Mouse (Mus musculus): ENCODE results near the gene Bloc1s3. TPM values are rescaled to one million over a fixed set of nuclear protein-coding genes. Genes with fewer than 3 reads are reported as not detected.
A peak's percentile ranks its signal among the peaks of the same experiment; 100 is the strongest.

Gene Bloc1s3
- polyA plus RNA-seq, 1 experiment from 2014 or later: 3.0 TPM

DNA sequence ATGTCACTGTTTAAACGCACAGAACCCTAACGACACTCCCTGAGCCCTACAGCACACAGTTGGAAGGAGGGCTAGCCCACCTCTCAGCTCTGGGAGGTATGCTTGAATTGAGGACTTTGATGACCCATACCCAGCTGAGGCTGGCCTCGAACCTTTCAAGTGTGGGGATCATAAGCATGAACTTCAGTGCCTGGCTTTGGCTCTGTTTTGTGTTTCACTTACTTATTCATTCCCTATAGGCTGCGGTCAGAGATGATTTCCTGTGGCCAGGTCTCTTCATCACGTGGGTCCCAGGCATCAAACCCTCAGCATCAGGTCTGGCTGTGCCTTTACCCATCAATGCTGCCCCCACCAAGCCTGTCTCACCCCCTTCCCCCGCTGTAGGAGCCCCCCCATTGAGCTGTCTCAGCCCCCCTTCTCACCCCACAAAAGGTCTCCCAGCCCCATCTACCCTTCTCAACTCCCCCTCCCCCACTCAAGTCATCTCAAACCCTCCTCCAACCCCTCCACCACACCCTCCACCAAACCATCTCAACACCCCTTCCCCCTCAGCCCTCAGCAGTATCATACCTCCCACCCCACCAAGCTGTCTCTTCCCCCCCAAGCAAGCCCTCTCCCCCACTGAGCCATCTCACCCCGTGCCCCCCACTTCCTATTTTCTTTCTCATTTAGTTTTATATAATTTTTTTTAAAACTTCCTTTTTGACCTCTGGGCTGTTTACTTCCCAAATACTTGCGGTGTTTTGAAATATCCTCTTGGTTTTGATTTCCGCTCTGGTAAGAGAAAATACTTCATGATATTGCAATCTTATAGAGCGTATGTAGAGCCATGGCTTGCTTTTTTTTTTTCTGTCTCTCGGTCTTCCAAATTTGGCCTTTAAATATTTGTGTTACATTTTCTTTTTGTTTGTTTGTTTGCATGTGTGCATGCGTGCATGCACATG, 7.5 kb downstream of the Bloc1s3 start:
- no peak overlapping the region for H3K4me3 ChIP-seq (replicated peaks; ENCODE audit: low read depth, low read length)
- no peak overlapping the region for H3K27ac ChIP-seq
- H3K9me3 ChIP-seq (replicated peaks; ENCODE audit: low read length): no peaks in the 10 kb centered on the region
- ATAC-seq (replicated peaks; ENCODE audit: low FRiP score, low read depth) (no peak), DNase-seq (ENCODE audit: low spot score) (no peak)
- H3K4me2 ChIP-seq (ENCODE audit: low read length): no peak overlapping the region
- H3K9ac ChIP-seq (ENCODE audit: low read depth, low read length): no peak overlapping the region
- no peaks in the 10 kb centered on the region; the same call in 1 of the 2 replicates for H3K4me1 ChIP-seq (replicated peaks; ENCODE audit: insufficient read depth, low read length)
- H3K36me3 ChIP-seq (ENCODE audit: insufficient read depth, low read length): no peaks in the 10 kb centered on the region
- WGBS: 62% methylated on average over 12 of the region's 12 CpGs
- no peak for TF ChIP-seq CTCF (IDR thresholded peaks at IDR 0.05; ENCODE audit: low read depth)
- H3K27me3 ChIP-seq (ENCODE audit: insufficient read depth, low read length): no peaks in the 10 kb centered on the region

DNA sequence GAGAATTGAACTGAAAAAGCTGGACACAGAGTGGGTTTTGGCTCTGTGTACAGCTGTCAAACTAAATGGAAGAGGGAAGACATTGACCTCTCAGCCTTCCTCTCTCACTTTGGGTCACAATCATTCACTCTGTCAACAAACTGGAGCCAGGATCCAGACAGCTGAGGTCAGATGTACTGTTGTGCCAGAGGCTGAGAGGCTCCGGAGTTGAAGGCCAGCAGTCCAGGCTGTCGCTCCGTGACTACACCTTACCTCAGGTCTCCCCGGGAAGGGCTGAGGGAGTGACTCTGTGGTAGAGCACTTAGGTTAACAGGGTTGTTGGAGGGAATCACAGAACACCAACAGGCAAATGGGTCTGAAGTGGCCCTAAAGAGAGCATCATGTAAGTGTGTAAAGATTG, 9.8 kb downstream of the Bloc1s3 start:
- 40% methylated on average over 4 of the region's 4 CpGs for WGBS
- no peak for TF ChIP-seq CTCF (IDR thresholded peaks at IDR 0.05; ENCODE audit: low read depth)
- Histone ChIP-seq H3K9ac (ENCODE audit: low read depth, low read length) (no peak overlapping the region), H3K27me3 (ENCODE audit: insufficient read depth, low read length) (no peaks in the 10 kb centered on the region), H3K9me3 (replicated peaks; ENCODE audit: low read length) (no peaks in the 10 kb centered on the region), H3K36me3 (ENCODE audit: insufficient read depth, low read length) (no peaks in the 10 kb centered on the region), H3K4me1 (replicated peaks; ENCODE audit: insufficient read depth, low read length) (no peaks in the 10 kb centered on the region; the same call in 1 of the 2 replicates), H3K4me3 (replicated peaks; ENCODE audit: low read depth, low read length) (no peak overlapping the region), H3K27ac (no peak overlapping the region), H3K4me2 (ENCODE audit: low read length) (no peak overlapping the region)
- DNase-seq (ENCODE audit: low spot score): no peak
- ATAC-seq (replicated peaks; ENCODE audit: low FRiP score, low read depth): no peak

DNA sequence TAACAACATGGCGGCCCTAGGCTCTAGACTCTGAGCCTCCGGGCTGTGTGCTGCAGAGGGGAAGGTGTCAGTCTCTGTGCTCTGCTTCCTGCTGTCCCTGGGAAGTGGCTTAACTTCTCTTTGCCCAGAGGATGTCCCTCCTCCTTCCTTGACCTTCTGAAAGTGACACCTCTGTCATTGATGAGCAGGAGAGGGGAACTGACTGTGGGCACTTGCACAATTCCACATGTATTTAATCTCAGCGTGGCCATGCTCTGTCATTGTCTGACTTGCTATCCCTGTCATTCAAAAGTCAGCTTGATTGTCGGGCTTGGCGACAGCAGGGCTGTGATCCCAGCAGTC, 12.0 kb downstream of the Bloc1s3 start:
- no peaks in the 10 kb centered on the region for H3K9me3 ChIP-seq (replicated peaks; ENCODE audit: low read length)
- H3K4me3 ChIP-seq (replicated peaks; ENCODE audit: low read depth, low read length): no peak overlapping the region
- no peaks in the 10 kb centered on the region; the same call in 1 of the 2 replicates for H3K4me1 ChIP-seq (replicated peaks; ENCODE audit: insufficient read depth, low read length)
- 58% methylated on average over 5 of the region's 5 CpGs for WGBS
- DNase-seq (ENCODE audit: low spot score): no peak
- no peak for ATAC-seq (replicated peaks; ENCODE audit: low FRiP score, low read depth)
- H3K27me3 ChIP-seq (ENCODE audit: insufficient read depth, low read length): no peaks in the 10 kb centered on the region; the same call in 1 of the 2 replicates
- H3K36me3 ChIP-seq (ENCODE audit: insufficient read depth, low read length): no peaks in the 10 kb centered on the region
- no peak overlapping the region for H3K4me2 ChIP-seq (ENCODE audit: low read length)
- no peak overlapping the region for H3K9ac ChIP-seq (ENCODE audit: low read depth, low read length)
- no peak overlapping the region for H3K27ac ChIP-seq
- no peak for TF ChIP-seq CTCF (IDR thresholded peaks at IDR 0.05; ENCODE audit: low read depth)

DNA sequence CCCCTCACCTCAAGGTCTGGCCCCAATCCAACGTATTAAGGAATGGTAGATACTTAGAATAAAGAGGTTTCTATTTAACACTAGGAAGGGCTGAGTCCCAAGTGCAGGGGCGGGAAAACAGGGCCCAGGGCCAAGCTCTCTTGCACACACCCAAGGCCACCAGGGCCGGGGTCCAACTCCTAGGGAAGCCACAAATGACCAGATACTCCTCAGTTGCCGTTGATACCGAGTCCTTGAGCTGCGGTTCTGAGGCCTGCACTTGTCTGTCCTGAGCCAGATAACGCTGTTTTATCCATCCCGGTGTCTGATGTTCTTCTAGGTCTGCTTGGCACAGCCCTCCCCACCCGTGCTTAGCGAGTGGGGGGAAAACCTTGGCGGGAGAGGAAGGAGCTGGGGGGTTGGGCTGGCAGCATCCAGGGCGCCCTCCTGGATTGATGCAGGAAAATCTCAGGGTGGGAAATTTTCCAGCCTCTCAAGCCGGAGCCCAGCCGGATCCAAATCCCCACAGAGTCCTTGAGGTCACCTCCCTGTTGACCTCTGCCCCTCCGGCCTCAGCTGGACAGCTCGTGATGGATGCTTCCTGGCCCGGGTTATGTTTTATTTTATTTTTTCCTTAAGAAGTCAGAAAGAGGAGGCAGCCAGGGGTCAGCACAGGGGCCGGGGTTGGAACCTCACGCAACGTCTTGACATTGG, 12.5 kb downstream of the Bloc1s3 start:
- Histone ChIP-seq H3K27me3 (ENCODE audit: insufficient read depth, low read length) (peaks cover under 1% of the 10 kb centered on the region; the same call in 1 of the 2 replicates), H3K4me1 (replicated peaks; ENCODE audit: insufficient read depth, low read length) (no peaks in the 10 kb centered on the region; the same call in 1 of the 2 replicates), H3K4me3 (replicated peaks; ENCODE audit: low read depth, low read length) (no peak overlapping the region), H3K9me3 (replicated peaks; ENCODE audit: low read length) (no peaks in the 10 kb centered on the region), H3K4me2 (ENCODE audit: low read length) (no peak overlapping the region), H3K36me3 (ENCODE audit: insufficient read depth, low read length) (no peaks in the 10 kb centered on the region), H3K27ac (0 out of 2 replicates have a peak overlapping the region, but pooled peaks have one; percentile 47), H3K9ac (ENCODE audit: low read depth, low read length) (no peak overlapping the region)
- no peak for TF ChIP-seq CTCF (IDR thresholded peaks at IDR 0.05; ENCODE audit: low read depth)
- 35% methylated on average over 20 of the region's 20 CpGs for WGBS
- DNase-seq (ENCODE audit: low spot score) (no peak), ATAC-seq (replicated peaks; ENCODE audit: low FRiP score, low read depth) (peak; percentile 29; the same call in 1 of the 2 replicates)

DNA sequence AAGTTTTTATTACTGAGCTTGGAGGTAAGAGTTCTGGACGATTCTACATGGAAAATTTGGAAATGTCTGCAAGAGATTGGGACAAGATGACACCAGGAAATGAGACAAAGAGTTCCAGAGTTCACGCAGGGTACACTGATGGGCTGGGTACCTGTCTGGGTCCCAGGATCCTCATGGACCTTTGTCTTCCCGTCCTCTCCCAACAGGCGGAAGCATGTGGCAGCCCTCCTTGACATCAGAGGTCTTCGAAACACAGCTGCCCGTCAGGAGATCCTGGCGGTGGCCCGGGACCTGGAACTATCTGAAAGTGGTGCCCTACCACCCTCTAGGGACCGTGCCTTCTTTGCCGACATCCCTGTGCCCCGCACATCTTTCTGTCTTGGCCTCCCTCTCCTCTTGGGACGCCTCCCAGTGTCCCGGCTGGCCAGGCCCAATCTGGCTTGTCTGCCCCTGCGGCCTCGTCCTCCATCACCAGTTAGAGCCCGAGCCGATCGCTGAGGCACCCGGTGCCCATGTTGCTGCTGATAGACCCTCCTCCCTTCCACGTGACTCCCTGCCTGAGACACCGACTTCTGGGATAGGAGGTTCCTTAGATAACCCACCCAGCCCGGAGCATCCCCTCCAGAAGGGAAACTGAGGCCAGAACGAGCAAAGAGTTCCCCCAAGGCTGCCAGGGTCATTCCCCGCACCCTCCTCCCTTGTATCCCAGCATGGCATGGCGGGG, 13.3 kb downstream of the Bloc1s3 start:
- 81% methylated on average over 25 of the region's 25 CpGs for WGBS
- H3K9me3 ChIP-seq (replicated peaks; ENCODE audit: low read length): no peaks in the 10 kb centered on the region
- H3K27ac ChIP-seq: peak overlapping the region; percentile 47; the same call in 1 of the 2 replicates
- no peak overlapping the region for H3K9ac ChIP-seq (ENCODE audit: low read depth, low read length)
- no peak for TF ChIP-seq CTCF (IDR thresholded peaks at IDR 0.05; ENCODE audit: low read depth)
- ATAC-seq (replicated peaks; ENCODE audit: low FRiP score, low read depth) (no peak), DNase-seq (ENCODE audit: low spot score) (no peak)
- H3K27me3 ChIP-seq (ENCODE audit: insufficient read depth, low read length): peaks cover 3% of the 10 kb centered on the region; the same call in 1 of the 2 replicates
- H3K36me3 ChIP-seq (ENCODE audit: insufficient read depth, low read length): no peaks in the 10 kb centered on the region
- no peak overlapping the region for H3K4me3 ChIP-seq (replicated peaks; ENCODE audit: low read depth, low read length)
- no peaks in the 10 kb centered on the region; the same call in 1 of the 2 replicates for H3K4me1 ChIP-seq (replicated peaks; ENCODE audit: insufficient read depth, low read length)
- H3K4me2 ChIP-seq (ENCODE audit: low read length): no peak overlapping the region
